Mouse (Mus musculus) B cell, adult 2 months (primary cell): ENCODE results near the gene Slc35g1.

Experiments used
- DNase-seq, 2 experiments: peaks; one replicate each; pipeline ENCODE4 v3.0.0; 2022

Gene Slc35g1

DNA sequence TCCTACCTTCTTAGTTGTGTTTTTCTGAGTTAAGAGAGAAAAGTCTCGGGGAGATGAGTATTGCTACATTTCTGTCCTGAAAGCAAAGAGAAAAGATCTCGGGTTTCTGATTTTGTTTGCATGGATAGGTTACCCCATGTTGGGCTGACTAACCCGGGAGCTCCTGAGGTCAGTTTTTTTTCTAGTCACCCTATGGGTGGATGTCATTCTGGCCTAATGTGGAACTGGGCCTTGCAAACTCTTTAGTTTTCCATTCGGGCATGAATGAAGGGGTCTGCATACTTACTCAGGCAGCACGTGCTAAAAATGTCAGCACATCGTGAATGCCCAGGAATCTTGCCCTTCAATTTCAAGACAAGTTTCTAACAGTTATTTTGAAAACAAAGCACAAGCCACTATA is 1.2 kb downstream of the Slc35g1 start:
- no peak for DNase-seq

DNA sequence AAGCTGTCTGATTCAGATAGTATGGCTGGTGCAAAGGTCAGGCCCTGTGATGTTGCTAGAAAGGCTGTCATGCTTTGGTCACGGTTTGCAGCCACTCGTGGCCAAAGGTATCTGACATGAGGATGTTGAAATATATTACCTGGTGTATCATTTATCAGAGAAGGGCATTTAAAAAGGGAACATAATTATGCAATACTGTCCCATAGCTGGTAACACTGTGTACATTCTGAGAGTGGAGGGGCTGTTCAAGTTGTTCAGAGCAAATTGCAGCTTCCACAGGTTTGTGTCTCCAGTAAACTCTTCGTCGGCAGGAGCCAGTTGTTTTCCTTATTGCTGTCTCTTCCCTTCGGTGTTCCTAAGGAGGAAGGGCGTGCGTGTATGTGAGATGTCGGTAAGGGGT is 3.2 kb downstream of the Slc35g1 start:
- DNase-seq, result no peak

DNA sequence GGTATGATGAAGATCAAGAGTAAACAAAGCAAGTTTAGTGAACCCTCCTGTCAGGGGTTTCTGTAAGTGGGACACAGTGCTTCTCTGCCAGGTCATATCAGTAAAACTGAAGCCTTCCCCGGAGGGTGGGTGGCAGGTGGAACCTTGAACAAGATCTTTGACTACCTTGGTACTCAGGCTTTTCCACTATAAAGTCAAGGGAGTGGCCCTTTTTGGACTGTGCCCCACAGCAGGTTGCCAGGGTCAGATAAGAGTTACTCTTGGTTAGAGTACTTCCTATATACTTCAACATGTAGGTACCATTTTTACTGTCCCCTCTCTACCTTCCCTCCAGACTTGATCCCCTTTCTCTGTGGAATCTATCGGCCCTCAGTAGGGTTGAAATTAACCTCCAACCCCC is 5.1 kb downstream of the Slc35g1 start:
- no peak for DNase-seq

DNA sequence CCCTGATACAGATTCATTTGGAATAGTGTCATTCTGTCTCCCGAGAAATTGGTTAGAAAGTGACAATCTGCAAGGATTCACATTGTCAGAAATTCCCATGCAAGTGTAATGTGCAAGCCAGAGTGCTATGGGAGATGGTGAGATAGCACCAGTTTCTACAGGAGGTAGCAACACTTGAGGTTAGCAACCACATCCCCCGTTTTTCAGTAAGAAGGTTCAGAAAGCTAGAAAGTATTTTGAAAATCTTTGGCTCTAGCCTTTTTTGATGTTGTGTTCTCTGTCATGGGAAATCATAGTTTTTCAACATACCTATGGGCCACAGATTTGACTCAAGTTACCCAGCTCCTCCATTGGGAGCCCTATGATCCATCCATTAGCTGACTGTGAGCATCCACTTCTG is 5.6 kb downstream of the Slc35g1 start:
- no peak for DNase-seq

DNA sequence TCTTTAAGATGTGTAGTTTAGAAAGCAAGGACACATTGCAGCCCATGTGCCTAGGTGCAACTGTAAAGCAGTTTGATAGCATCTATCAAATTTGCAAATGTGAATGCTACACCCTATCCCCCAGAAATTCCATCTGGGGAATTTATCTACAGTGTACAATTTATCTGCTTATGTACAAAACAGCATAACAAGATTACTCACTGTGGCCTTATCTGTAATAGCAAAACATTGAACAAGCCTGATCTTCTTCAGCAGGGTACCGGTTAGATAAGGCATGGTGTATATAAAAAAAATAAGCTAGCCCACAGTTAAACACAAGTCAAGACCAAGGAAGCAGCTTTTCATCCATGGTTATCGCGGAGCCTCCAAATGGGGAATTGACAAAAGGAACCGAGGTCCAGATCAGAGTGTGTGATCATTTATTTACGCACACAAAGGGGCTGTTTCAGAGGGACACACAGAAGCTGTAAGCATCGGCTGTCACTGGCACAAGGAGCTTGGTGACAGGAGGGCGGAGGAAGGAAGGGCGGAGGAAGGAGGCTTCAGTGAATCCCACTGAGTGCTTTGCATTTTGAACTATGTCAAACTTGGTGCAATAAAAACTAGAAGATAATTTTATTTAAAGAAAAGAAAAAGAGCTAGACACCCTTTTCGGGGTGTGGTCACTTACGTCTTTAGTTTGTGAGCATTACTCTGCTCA is 14.7 kb downstream of the Slc35g1 start:
- DNase-seq, result no peak

DNA sequence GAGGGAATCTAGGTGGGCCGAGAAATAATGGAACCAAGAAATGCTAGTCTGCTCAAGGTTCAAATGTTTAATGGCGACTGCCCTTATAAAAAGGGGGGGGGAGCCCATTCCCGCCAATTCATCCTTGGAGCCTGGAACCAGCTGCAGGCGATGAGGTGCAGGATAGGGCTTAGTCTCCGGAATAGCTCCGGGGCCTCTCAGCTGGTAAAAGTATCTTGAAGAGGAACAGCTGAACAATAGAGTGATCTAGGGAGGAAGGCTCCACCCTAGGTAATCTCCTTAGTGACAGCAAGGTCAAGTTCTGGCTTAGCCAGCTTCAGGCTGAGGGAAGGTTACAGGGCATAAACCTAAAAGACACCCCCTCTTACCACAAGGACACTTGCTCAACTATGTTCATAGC is 18.1 kb downstream of the Slc35g1 start:
- DNase-seq, result no peak

DNA sequence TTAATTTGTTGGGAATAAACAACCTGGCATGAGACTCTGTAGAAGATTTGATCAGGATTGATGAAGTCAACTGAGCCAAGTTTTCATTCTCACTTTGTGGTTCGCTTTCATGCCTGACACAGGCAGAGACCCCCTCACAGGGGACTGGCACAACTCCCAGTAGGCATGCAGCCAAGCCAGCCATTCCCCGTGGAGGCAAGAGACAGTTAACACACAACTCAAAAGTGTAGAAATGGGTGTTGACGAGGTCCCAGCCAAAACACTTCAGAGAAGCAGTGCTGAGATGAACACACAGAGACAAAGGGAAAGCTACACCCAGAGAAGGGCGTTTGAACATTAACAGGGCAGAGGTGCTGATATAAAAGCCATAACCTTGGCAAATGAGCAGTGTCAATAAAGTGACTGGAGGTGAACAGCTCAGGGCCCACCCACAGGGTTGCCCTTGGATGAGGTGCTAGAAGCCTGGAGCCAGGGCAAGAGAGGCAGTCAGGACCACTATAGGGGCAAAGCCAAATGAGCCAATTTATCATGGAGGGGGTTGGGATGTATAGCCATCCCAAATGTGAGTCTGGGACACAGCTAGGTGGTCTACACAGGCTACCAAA is 23.1 kb downstream of the Slc35g1 start:
- DNase-seq, result no peak

DNA sequence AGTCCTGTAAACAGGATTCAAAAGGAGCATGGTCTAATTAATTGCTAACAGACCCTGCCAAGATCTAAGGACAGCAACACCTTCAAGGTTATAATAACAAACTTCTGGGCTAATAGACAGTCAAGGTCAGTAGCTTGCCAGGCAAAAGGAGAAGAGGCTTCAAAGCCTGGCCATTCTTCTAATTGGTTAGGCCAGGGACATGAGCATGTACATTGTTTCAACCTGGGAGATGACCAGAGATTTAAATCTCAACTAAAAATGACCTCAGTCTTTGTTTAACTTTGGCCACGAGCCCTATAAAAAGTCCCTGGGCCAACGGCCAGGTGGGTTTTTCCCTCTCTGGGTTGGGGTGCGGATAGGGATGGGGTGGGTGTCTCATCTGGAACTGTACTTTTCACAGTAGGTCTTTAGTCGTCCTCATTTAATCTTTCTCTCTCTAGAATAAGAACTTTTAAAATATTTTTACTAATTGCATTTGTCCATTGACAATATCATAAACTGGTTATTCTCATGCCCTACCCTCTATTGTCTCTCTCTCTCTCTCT is 25.0 kb downstream of the Slc35g1 start:
- no peak for DNase-seq

DNA sequence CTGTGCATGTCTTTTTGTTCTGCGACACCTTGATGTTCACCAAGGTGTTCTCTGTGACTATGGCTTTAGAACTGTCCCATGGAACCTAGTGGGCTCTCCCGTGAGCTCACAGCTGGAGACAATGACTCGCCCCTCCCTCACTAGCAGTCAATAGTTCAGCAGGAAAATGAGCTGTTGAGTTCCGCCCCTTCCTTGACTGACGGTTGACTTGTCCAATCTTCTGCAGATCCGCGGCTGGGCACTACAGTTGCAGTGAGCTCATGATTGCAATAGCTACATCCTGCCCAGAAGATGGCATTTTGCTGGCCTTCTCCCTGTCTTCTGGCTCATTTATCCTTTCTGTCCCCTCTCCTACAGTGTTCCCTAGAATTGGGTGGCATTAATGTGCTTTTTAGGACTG is 25.7 kb downstream of the Slc35g1 start:
- no peak for DNase-seq

DNA sequence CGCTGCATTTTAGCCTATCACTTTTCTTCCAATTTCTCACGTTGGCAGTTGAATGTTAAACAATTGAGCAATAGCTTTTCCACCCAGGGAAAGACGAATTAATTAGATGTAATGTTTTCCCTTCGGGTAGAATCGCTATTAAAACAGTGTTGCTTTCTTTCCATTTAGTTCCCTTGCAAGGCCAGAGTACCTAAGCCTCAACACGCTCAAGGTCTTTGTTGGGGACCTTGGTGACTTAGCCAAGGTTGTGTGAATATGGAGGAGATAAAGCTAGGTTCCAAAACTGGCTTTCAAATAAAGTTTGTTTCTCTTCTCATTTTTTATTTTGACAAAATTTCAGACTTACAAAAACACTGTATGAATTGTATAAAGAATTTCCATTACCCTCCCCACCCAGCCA is 27.1 kb downstream of the Slc35g1 start:
- DNase-seq, result no peak

DNA sequence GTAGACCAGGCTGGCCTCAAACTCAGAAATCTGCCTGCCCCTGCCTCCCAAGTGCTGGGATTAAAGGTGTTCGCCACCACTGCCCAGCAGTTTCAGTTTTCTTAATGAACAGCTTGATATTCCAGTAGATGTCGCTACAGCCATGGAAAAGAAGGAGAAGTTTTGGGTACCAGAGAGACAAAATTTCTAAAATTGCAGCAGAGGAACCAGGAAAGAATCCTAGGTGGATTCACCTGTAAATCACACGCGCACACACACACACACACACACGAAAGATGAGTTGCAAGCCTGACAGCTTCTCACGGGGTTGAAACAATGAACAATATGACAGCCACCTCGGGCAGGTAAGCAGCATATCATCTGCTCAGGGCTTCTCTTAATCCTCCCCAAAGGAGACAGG is 28.1 kb downstream of the Slc35g1 start:
- no peak for DNase-seq

DNA sequence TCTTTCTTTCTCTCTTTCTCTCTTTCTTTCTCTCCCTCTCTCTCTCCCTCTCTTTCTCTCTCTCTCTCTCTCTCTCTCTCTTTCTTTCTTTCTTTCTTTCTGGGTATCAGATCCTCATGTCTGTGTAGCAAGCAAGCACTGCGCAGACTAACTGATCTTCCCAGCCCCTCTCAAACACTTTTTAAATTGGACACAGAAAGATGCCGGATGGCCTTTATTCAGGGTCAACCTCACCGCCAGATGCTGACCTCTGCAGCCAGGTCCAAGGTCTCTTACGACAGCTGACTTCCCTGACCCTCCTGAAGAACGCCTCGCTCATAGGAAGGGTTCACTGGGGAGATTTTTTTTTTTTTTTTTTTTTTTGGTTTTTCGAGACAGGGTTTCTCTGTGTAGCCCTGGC is 28.8 kb downstream of the Slc35g1 start:
- DNase-seq, result no peak

DNA sequence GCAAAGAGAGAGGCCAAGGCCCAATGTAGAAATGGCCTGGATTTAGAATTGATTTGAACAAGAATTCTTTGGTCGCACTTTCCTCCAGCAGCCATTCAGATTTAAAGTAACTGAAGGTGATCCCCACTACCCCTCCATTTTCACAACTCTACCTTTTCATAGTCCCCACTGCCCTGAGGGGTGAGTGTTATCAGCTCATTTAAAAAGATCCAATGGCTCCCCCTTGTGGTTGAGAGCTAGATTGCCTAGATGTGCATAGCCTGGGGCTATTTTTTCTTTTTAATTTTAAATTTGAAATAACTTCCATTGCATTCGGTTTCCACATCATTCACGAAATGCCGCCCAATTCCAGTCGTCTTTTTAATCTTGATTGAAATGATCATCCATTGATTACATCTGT is 33.5 kb downstream of the Slc35g1 start:
- peak; percentile 12 to 34 for DNase-seq

DNA sequence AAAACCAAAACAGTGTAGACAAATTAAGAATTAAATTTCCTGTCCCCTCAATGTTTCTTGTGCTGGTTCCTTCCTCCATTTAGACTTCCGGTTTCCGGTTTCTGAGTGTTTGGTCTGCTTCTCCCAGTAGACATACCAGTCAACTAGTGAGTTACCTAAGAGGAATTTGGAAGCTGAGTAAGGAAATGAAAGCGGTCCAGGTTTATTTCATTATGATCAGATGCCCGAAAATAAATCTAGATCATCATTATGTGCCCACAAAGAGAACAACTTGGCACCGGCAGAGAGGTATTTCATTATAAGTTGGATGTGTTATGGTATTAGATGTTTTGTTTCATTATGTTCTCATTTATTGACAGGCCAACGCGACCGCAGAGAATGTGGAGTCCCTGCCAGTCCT is 34.7 kb downstream of the Slc35g1 start:
- no peak for DNase-seq

DNA sequence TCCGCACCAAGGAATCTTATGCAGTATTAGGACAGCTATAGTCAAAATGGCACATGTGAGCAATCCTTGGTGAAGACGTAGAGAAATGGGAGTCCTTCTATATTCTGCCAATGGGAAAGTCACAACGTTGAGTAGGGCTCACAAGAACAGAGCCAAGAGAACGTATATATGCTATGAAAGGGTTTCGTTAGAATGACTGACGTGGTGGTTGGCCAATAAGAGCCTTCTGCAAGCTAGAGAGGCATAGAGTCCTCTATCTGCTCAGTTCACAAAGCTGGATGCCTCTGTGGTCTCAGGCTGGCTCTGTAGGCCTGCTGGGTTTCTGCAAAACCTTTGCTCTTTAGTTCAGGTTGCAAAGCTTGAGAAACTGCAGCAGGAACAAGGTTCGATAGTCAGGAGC is 35.5 kb downstream of the Slc35g1 start:
- no peak for DNase-seq

DNA sequence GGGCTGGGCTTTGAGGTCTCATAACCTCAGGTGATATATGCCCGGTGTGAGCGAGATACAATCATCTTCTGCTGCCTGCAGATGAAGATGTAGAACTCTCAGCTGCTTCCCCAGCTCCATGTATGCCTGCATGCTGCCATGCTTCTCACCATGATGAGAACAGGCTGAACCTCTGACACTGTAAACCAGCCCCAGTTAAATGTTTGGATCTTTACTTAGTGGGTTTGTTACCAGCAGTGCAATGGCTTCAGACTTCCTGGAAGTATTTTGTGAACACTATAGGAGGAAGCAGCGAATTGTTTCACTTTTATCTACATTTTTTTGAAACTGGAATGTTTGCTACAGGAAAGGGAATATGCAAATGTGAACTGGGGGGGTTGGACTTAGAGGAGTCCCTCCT is 36.2 kb downstream of the Slc35g1 start:
- DNase-seq, result no peak

DNA sequence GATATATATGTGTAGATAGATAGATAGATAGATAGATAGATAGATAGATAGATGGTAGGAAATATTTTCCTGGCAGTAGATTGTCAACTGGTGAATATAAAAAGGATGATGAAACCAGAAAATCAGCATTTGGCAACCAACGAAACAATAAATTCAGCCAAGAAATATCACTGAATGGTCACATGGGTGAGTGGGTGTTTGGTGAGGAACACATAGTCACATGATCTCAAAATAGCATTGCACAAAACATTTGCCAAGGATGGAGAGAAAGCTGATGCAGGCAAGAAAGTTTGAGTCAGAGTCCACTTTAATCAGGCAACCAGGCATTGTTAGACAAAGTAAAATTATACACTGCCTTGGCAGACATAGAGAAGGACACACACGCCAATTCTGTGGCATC is 37.6 kb downstream of the Slc35g1 start:
- no peak for DNase-seq

DNA sequence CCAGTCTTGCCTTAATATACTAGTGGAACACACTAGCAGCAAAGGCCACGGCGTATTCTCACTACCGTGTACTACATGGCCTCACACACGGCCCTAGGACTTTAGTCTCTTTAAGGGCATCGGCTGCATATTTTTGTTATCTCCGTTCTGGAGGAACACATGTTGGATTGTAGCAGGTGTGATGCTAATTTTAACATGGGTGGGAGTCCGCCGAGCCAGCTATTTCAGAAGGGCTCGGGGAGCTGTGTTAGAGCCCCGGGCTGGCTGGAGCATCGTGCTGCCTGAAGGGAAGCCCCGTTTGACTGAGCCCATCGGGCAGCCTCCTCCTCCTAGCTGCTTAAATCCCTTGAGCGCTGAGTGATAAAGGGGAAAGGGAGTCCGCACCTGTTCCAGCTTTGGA is 39.4 kb downstream of the Slc35g1 start:
- no peak for DNase-seq

DNA sequence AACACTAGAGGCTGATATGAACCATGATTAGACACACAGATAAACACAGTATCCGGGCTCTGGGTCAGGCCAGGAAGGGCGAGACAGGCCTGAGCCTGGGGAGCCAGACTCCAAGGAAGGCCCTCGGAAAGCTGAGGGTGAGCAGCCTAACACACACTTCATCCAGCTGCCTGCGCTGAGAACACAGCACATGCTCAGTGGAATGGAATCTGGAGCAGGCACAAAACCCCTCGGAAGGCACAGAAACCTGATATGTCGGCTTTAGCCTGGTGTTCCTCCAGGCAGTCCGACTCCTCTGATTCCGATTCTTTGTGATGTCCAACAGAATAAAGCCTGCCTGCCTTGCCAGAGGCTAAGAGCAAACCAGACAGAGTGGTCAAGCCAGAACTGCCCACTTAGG is 46.1 kb downstream of the Slc35g1 start:
- no peak for DNase-seq

DNA sequence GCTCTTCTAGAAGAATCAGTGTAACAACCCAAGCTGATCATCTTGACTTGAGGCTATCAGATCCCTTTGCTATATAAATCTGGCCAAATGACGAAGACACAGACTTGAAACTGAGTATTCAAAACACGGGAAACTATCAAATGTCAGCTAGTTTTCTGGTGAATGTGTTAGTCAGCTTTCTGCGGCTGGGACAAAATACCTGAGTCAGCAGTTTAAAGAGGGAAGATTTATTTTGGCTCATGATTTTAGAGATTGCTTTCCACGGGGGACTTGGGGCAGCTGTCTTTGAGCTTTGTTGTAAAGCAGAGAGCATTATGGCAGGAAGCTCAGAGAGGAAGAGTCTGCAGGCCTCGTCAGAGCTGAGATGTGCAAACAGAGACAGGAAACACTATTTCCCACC is 50.0 kb downstream of the Slc35g1 start:
- no peak for DNase-seq
